Mouse (Mus musculus) cerebellum, adult 11-12 months (tissue): ENCODE results near the gene Areg.

Source experiments
- DNase-seq: peaks from one replicate; pipeline ENCODE4 v3.0.0; 2022

Gene Areg

GRCm38 (mm10) chr5:91176397-91176796, 37.0 kb downstream of the Areg start:
- no peak for DNase-seq

- no peak for DNase-seq
These were observed 55.2 kb downstream of the Areg start for GRCm38 (mm10) chr5:91194572-91194971.
